Mouse (Mus musculus) liver, embryonic 14.5 days (tissue): ENCODE results near the gene Dyrk1a.

Experiments
- CTCF ChIP-seq: IDR thresholded peaks from 2 replicates; pipeline ENCODE4 v1.5.1; 2016; ENCODE audit warnings: antibody characterized with exemption, low read depth, control low read depth
- EP300 ChIP-seq: IDR thresholded peaks from 2 replicates; pipeline ENCODE4 v1.6.1; 2016; ENCODE audit warnings: antibody characterized with exemption, low read depth

DNA sequence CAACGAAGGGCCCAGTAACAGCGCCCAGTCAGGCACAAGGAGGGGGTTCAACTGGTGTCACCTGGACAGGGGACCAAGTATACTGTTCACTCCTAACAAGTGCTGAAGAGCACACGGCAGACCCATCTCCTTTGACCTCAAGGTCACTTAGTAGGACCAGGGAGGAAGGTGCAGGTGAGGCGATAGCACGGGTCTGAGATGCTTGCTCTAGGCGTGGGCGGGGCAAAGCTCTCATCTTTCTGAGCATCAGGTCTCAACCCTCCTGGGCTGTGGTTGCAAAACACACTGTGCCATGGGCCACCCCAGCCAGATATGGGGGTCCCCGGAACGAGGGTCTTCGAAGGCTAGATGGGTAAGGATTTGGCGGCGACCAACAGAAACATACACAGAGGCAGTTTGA, 153.1 kb downstream of the Dyrk1a start:
- TF ChIP-seq CTCF: no peak
- TF ChIP-seq EP300: no peak
